Mouse (Mus musculus) midbrain, embryonic 11.5 days (tissue): ENCODE results near the gene Tusc2. TPM values are rescaled to one million over a fixed set of nuclear protein-coding genes. Genes with fewer than 3 reads are reported as not detected.
"Not testable (repeated sequence)": the region's sequence is repeated elsewhere in the genome, so short reads cannot be mapped to it uniquely, and the experiment has no call there.

Experiments
- ATAC-seq: fragments of 200-750 bp; cut with Nextera tagmentation; 2 replicates; pipeline ENCODE4 v1.8.0; 2017; ENCODE audit warnings: moderate TSS enrichment, moderate library complexity; ENCODE audit not compliant: low FRiP score
- DNase-seq: peaks from one replicate; pipeline ENCODE4 v3.0.0; 2015; ENCODE audit warnings: low spot score; ENCODE audit errors: missing footprints
- H3K27ac ChIP-seq: fragments of 300-500 bp; sonication (generic); 2 replicates; pipeline ENCODE4 v1.5.1; 2014; ENCODE audit warnings: low read depth, low read length
- H3K27me3 ChIP-seq: fragments of 300-500 bp; sonication (generic); 2 replicates; pipeline ENCODE4 v1.6.1; 2014; ENCODE audit warnings: mild to moderate bottlenecking, low read length, moderate library complexity, mixed read lengths; ENCODE audit not compliant: control insufficient read depth, insufficient read depth
- H3K36me3 ChIP-seq: fragments of 300-500 bp; sonication (generic); 2 replicates; pipeline ENCODE4 v1.6.1; 2014; ENCODE audit warnings: mild to moderate bottlenecking, low read length, moderate library complexity, mixed read lengths; ENCODE audit not compliant: control insufficient read depth, insufficient read depth
- H3K4me1 ChIP-seq: fragments of 300-500 bp; sonication (generic); 2 replicates; pipeline ENCODE4 v1.6.1; 2014; ENCODE audit warnings: low read length; ENCODE audit not compliant: control insufficient read depth, insufficient read depth
- H3K4me2 ChIP-seq: fragments of 300-500 bp; sonication (generic); 2 replicates; pipeline ENCODE4 v1.6.1; 2014; ENCODE audit warnings: mild to moderate bottlenecking, moderate library complexity
- H3K4me3 ChIP-seq: fragments of 300-500 bp; sonication (generic); 2 replicates; pipeline ENCODE4 v1.5.1; 2014; ENCODE audit warnings: low read depth, low read length
- H3K9ac ChIP-seq: fragments of 300-500 bp; sonication (generic); 2 replicates; pipeline ENCODE4 v1.6.1; 2014; ENCODE audit warnings: low read length
- H3K9me3 ChIP-seq: fragments of 300-500 bp; sonication (generic); 2 replicates; pipeline ENCODE4 v1.6.1; 2016; ENCODE audit warnings: low read length; ENCODE audit not compliant: control insufficient read depth
- WGBS: fragments of 180-500 bp; shearing (Covaris S2); extraction: QIAGEN DNeasy Blood & Tissue Kit; methylation state at CpG from one replicate; pipeline ENCODE4 v1.1.7; 2014; 5-methylcytosine and 5-hydroxymethylcytosine counted together
- polyA plus RNA-seq: library from polyadenylated mRNA; unstranded; fragments of >200 nt; fragmentation: Nextera tagmentation; extraction: Ambion mirVana; gene quantifications from 2 replicates; pipeline ENCODE4 v1.2.1, GENCODE M21; 2014

Tusc2 gene
- polyA plus RNA-seq, 1 experiment from 2014 or later, result 94.6 TPM

- ATAC-seq (no peak; the same call in 1 of the 2 replicates), DNase-seq (peak; percentile 92)
- peak overlapping the region; percentile 93 for H3K4me2 ChIP-seq
- 0% methylated on average over 22 of the region's 23 CpGs for WGBS
- peaks cover 11% of the 10 kb centered on the region for H3K36me3 ChIP-seq
- H3K4me1 ChIP-seq, result peaks cover 27% of the 10 kb centered on the region
- peaks cover 28% of the 10 kb centered on the region for H3K27me3 ChIP-seq
- H3K9me3 ChIP-seq, result no peaks in the 10 kb centered on the region
- H3K9ac ChIP-seq, result peak overlapping the region; percentile 84
- H3K27ac ChIP-seq, result peak overlapping the region; percentile 78
- peak overlapping the region; percentile 61 for H3K4me3 ChIP-seq
Measured at GRCm38 (mm10) chr9:107555031-107555457, 8.0 kb upstream of the Tusc2 start.

GRCm38 (mm10) chr9:107555701-107556100 lies 7.4 kb upstream of the Tusc2 start:
- WGBS, result 48% methylated on average over 2 of the region's 2 CpGs
- peaks cover 21% of the 10 kb centered on the region for H3K27me3 ChIP-seq
- H3K27ac ChIP-seq, result no peak overlapping the region
- peak overlapping the region; percentile 84 for H3K9ac ChIP-seq
- H3K4me2 ChIP-seq, result peak overlapping the region; percentile 93
- ATAC-seq (no peak), DNase-seq (no peak)
- no peaks in the 10 kb centered on the region for H3K9me3 ChIP-seq
- peak overlapping the region; percentile 61 for H3K4me3 ChIP-seq
- peaks cover 11% of the 10 kb centered on the region for H3K36me3 ChIP-seq
- H3K4me1 ChIP-seq, result peaks cover 27% of the 10 kb centered on the region

GRCm38 (mm10) chr9:107556346-107556745 lies 6.7 kb upstream of the Tusc2 start:
- peaks cover 23% of the 10 kb centered on the region for H3K4me1 ChIP-seq
- H3K27ac ChIP-seq, result no peak overlapping the region
- no peaks in the 10 kb centered on the region for H3K9me3 ChIP-seq
- H3K36me3 ChIP-seq, result peaks cover 11% of the 10 kb centered on the region
- no peak overlapping the region for H3K4me3 ChIP-seq
- H3K9ac ChIP-seq, result peak overlapping the region; percentile 84; the same call in 1 of the 2 replicates
- no peak for DNase-seq
- peak overlapping the region; percentile 93 for H3K4me2 ChIP-seq
- WGBS, result 75% methylated on average over 3 of the region's 3 CpGs
- no peak for ATAC-seq
- H3K27me3 ChIP-seq, result peaks cover 15% of the 10 kb centered on the region

- not testable (repeated sequence) for H3K4me2 ChIP-seq, DNase-seq, H3K9me3 ChIP-seq, H3K36me3 ChIP-seq, H3K27ac ChIP-seq, H3K27me3 ChIP-seq, ATAC-seq, H3K4me3 ChIP-seq, H3K9ac ChIP-seq
- 45% methylated on average over 5 of the region's 5 CpGs for WGBS
- peaks cover 34% of the 10 kb centered on the region for H3K4me1 ChIP-seq
Measured at GRCm38 (mm10) chr9:107565556-107565955, 2.5 kb downstream of the Tusc2 start.

GRCm38 (mm10) chr9:107566041-107566709 lies 3.1 kb downstream of the Tusc2 start:
- ATAC-seq (no peak), DNase-seq (peak; percentile 98)
- Histone ChIP-seq H3K27me3 (no peaks in the 10 kb centered on the region), H3K27ac (no peak overlapping the region; the same call in 1 of the 2 replicates), H3K4me2 (no peak overlapping the region), H3K4me3 (no peak overlapping the region), H3K9me3 (no peaks in the 10 kb centered on the region), H3K36me3 (peaks cover 3% of the 10 kb centered on the region), H3K9ac (no peak overlapping the region), H3K4me1 (peaks cover 37% of the 10 kb centered on the region)
- 62% methylated on average over 15 of the region's 15 CpGs for WGBS

- DNase-seq (no peak), ATAC-seq (no peak)
- H3K36me3 ChIP-seq, result peaks cover 8% of the 10 kb centered on the region
- no peak overlapping the region for H3K4me3 ChIP-seq
- no peak overlapping the region for H3K9ac ChIP-seq
- H3K4me1 ChIP-seq, result peaks cover 43% of the 10 kb centered on the region
- no peaks in the 10 kb centered on the region for H3K27me3 ChIP-seq
- WGBS, result 72% methylated on average over 3 of the region's 3 CpGs
- no peak overlapping the region for H3K4me2 ChIP-seq
- no peaks in the 10 kb centered on the region for H3K9me3 ChIP-seq
- H3K27ac ChIP-seq, result no peak overlapping the region
Measured at GRCm38 (mm10) chr9:107566855-107567254, 3.8 kb downstream of the Tusc2 start.

GRCm38 (mm10) chr9:107567702-107568319 lies 4.8 kb downstream of the Tusc2 start, which contains the start of gene Hyal2:
Hyal2 (plus strand) TSS chr9:107567945.
- ATAC-seq, result no peak
- H3K4me1 ChIP-seq, result peaks cover 40% of the 10 kb centered on the region
- H3K36me3 ChIP-seq, result peaks cover 17% of the 10 kb centered on the region

GRCm38 (mm10) chr9:107568331-107569261 lies 5.5 kb downstream of the Tusc2 start:
- H3K4me2 ChIP-seq, result peak overlapping the region; percentile 60
- H3K9me3 ChIP-seq, result no peaks in the 10 kb centered on the region; the same call in 1 of the 2 replicates
- H3K9ac ChIP-seq, result peak overlapping the region; percentile 95
- H3K36me3 ChIP-seq, result peaks cover 24% of the 10 kb centered on the region
- peak overlapping the region; percentile 82 for H3K27ac ChIP-seq
- peak; percentile 99 for DNase-seq
- ATAC-seq, result peak; percentile 86
- no peaks in the 10 kb centered on the region for H3K27me3 ChIP-seq
- peaks cover 38% of the 10 kb centered on the region for H3K4me1 ChIP-seq
- under 1% methylated on average over 40 of the region's 41 CpGs for WGBS
- H3K4me3 ChIP-seq, result peak overlapping the region; percentile 88

More at GRCm38 (mm10) chr9:107567702-107568319, 4.8 kb downstream of the Tusc2 start, which contains the start of gene Hyal2:
- peak within 1 kb of the TSS; percentile 82 for H3K27ac ChIP-seq
- no peak for DNase-seq
- H3K9me3 ChIP-seq, result no peaks in the 10 kb centered on the region
- H3K9ac ChIP-seq, result peak within 1 kb of the TSS; percentile 95
- peak within 1 kb of the TSS; percentile 60 for H3K4me2 ChIP-seq
- WGBS, result 5% methylated on average over 18 of the region's 18 CpGs
- H3K27me3 ChIP-seq, result no peaks in the 10 kb centered on the region
- H3K4me3 ChIP-seq, result peak within 1 kb of the TSS; percentile 88
